Mouse (Mus musculus) MEL (cell line): ENCODE results near the gene Hs3st4. TPM values are rescaled to one million over a fixed set of nuclear protein-coding genes. Genes with fewer than 3 reads are reported as not detected.

Experiments used
- DNase-seq: peaks from one replicate; pipeline ENCODE4 v3.0.0; 2011; ENCODE audit warnings: low read depth, low spot score
- H3K27ac ChIP-seq: 2 replicates; pipeline ENCODE4 v1.5.1; 2012; ENCODE audit warnings: low read depth, mild to moderate bottlenecking, control low read depth, low read length, moderate library complexity; ENCODE audit not compliant: control insufficient read depth
- H3K27me3 ChIP-seq, 2 experiments: fragments of 150-350 bp in 1 of 2; sonication (generic) in 1 of 2; 2 replicates each; pipeline ENCODE4 v1.6.1; 2012; ENCODE audit warnings: low read length in 2 of 2, mild to moderate bottlenecking in 2 of 2, improper control_type of control experiment in 1 of 2, moderate library complexity in 1 of 2; ENCODE audit not compliant: insufficient read depth in 2 of 2, control insufficient read depth in 1 of 2
- H3K36me3 ChIP-seq, 2 experiments: 2 replicates each; pipeline ENCODE4 v1.6.1; 2012 to 2014; ENCODE audit warnings: low read length in 2 of 2, improper control_type of control experiment in 1 of 2, inconsistent platforms in 1 of 2, mild to moderate bottlenecking in 1 of 2; ENCODE audit not compliant: insufficient read depth in 2 of 2, control insufficient read depth in 1 of 2
- H3K4me1 ChIP-seq, 2 experiments: fragments of 150-350 bp in 1 of 2; sonication (generic) in 1 of 2; 2 replicates each; pipeline ENCODE4 v1.6.1; 2012; ENCODE audit warnings: low read length in 2 of 2, improper control_type of control experiment in 1 of 2, mild to moderate bottlenecking in 1 of 2; ENCODE audit not compliant: insufficient read depth in 2 of 2, control insufficient read depth in 1 of 2
- H3K4me3 ChIP-seq, 2 experiments: fragments of 150-350 bp in 1 of 2; sonication (generic) in 1 of 2; 2 replicates each; pipeline ENCODE4 v1.5.1; 2012; ENCODE audit warnings: low read depth in 2 of 2, low read length in 2 of 2, mild to moderate bottlenecking in 2 of 2, moderate library complexity in 2 of 2, control low read depth in 1 of 2, improper control_type of control experiment in 1 of 2; ENCODE audit not compliant: control insufficient read depth in 1 of 2, insufficient read depth in 1 of 2
- H3K79me2 ChIP-seq: 2 replicates; pipeline ENCODE4 v1.6.1; 2012; ENCODE audit warnings: mild to moderate bottlenecking, low read length, moderate library complexity; ENCODE audit not compliant: control insufficient read depth, poor library complexity, insufficient read depth
- H3K9ac ChIP-seq: 2 replicates; pipeline ENCODE4 v1.6.1; 2012; ENCODE audit warnings: low read depth, mild to moderate bottlenecking, control low read depth, low read length, moderate library complexity; ENCODE audit not compliant: control insufficient read depth, poor library complexity, severe bottlenecking
- H3K9me3 ChIP-seq: fragments of 150-350 bp; sonication (generic); replicated peaks from 2 replicates; pipeline ENCODE4 v1.6.1; 2012; ENCODE audit warnings: mild to moderate bottlenecking, low read length, improper control_type of control experiment, moderate library complexity; ENCODE audit not compliant: insufficient read depth
- CTCF ChIP-seq, 3 experiments: IDR thresholded peaks in 2 of 3; conservative IDR thresholded peaks in 1 of 3; 2 replicates each; pipeline ENCODE4 v1.5.1; 2011 to 2012; ENCODE audit warnings: low read length in 3 of 3, low read depth in 2 of 3, mild to moderate bottlenecking in 2 of 3, improper control_type of control experiment in 1 of 3, inconsistent platforms in 1 of 3, mixed read lengths in 1 of 3, moderate library complexity in 1 of 3; ENCODE audit not compliant: control insufficient read depth in 1 of 3, insufficient read depth in 1 of 3, poor library complexity in 1 of 3, severe bottlenecking in 1 of 3
- E2F4 ChIP-seq: IDR thresholded peaks from 2 replicates; pipeline ENCODE4 v1.6.1; 2011; ENCODE audit warnings: low read depth, low read length, improper control_type of control experiment, borderline replicate concordance
- ELF1 ChIP-seq: IDR thresholded peaks from 2 replicates; pipeline ENCODE4 v1.6.1; 2014; ENCODE audit warnings: low read depth, mild to moderate bottlenecking, inconsistent platforms, low read length, improper control_type of control experiment, moderate library complexity
- ETS1 ChIP-seq: IDR thresholded peaks from 2 replicates; pipeline ENCODE4 v1.6.1; 2012; ENCODE audit warnings: low read depth, mild to moderate bottlenecking, inconsistent platforms, low read length, improper control_type of control experiment, moderate library complexity
- GABPA ChIP-seq: IDR thresholded peaks from 2 replicates; pipeline ENCODE4 v1.6.1; 2012; ENCODE audit warnings: low read depth, mild to moderate bottlenecking, inconsistent platforms, low read length, improper control_type of control experiment, moderate library complexity
- GATA1 ChIP-seq: IDR thresholded peaks from 2 replicates; pipeline ENCODE4 v1.6.1; 2011; ENCODE audit warnings: low read depth, low read length, improper control_type of control experiment
- HCFC1 ChIP-seq: IDR thresholded peaks from 2 replicates; pipeline ENCODE4 v1.6.1; 2012; ENCODE audit warnings: low read depth, mild to moderate bottlenecking, inconsistent platforms, low read length, improper control_type of control experiment, moderate library complexity
- JUND ChIP-seq: IDR thresholded peaks from 2 replicates; pipeline ENCODE4 v1.6.1; 2011; ENCODE audit warnings: low read depth, mild to moderate bottlenecking, improper control_type of control experiment, low read length
- KAT2A ChIP-seq: conservative IDR thresholded peaks from 2 replicates; pipeline ENCODE4 v1.6.1; 2012; ENCODE audit warnings: low read depth, low read length, improper control_type of control experiment, inconsistent platforms
- MAX ChIP-seq: IDR thresholded peaks from 2 replicates; pipeline ENCODE4 v1.6.1; 2011; ENCODE audit warnings: low read length, improper control_type of control experiment
- MAZ ChIP-seq: IDR thresholded peaks from 2 replicates; pipeline ENCODE4 v1.6.1; 2012; ENCODE audit warnings: low read depth, mild to moderate bottlenecking, inconsistent platforms, low read length, improper control_type of control experiment
- MEF2A ChIP-seq: IDR thresholded peaks from 2 replicates; pipeline ENCODE4 v1.6.1; 2014; ENCODE audit warnings: low read depth, mild to moderate bottlenecking, inconsistent platforms, low read length, improper control_type of control experiment; ENCODE audit not compliant: poor library complexity, insufficient replicate concordance, severe bottlenecking; ENCODE audit errors: extremely low read depth
- MXI1 ChIP-seq: IDR thresholded peaks from 2 replicates; pipeline ENCODE4 v1.6.1; 2011; ENCODE audit warnings: mild to moderate bottlenecking, low read depth, low read length, improper control_type of control experiment
- MYB ChIP-seq: IDR thresholded peaks from 2 replicates; pipeline ENCODE4 v1.6.1; 2011; ENCODE audit warnings: mild to moderate bottlenecking, low read depth, low read length, improper control_type of control experiment
- NELFE ChIP-seq: IDR thresholded peaks from 2 replicates; pipeline ENCODE4 v1.6.1; 2011; ENCODE audit warnings: low read depth, low read length, improper control_type of control experiment
- POLR2AphosphoS5 ChIP-seq: IDR thresholded peaks from 2 replicates; pipeline ENCODE4 v1.6.1; 2012; ENCODE audit warnings: low read depth, borderline replicate concordance, mild to moderate bottlenecking, inconsistent platforms, low read length, moderate library complexity, mixed read lengths
- RAD21 ChIP-seq: IDR thresholded peaks from 2 replicates; pipeline ENCODE4 v1.6.1; 2011; ENCODE audit warnings: mild to moderate bottlenecking, low read depth, low read length, improper control_type of control experiment
- RCOR1 ChIP-seq: IDR thresholded peaks from 2 replicates; pipeline ENCODE4 v1.6.1; 2012; ENCODE audit warnings: low read depth, mild to moderate bottlenecking, inconsistent platforms, low read length, improper control_type of control experiment
- SMC3 ChIP-seq: IDR thresholded peaks from 2 replicates; pipeline ENCODE4 v1.6.1; 2011; ENCODE audit warnings: low read depth, low read length, improper control_type of control experiment
- ZC3H11A ChIP-seq: IDR thresholded peaks from 2 replicates; pipeline ENCODE4 v1.6.1; 2012; ENCODE audit warnings: low read depth, mild to moderate bottlenecking, inconsistent platforms, low read length, improper control_type of control experiment
- ZKSCAN1 ChIP-seq: IDR thresholded peaks from 2 replicates; pipeline ENCODE4 v1.6.1; 2012; ENCODE audit warnings: low read depth, mild to moderate bottlenecking, inconsistent platforms, low read length, improper control_type of control experiment, moderate library complexity
- ZMIZ1 ChIP-seq: IDR thresholded peaks from 2 replicates; pipeline ENCODE4 v1.6.1; 2012; ENCODE audit warnings: low read depth, mild to moderate bottlenecking, inconsistent platforms, low read length, improper control_type of control experiment, moderate library complexity
- polyA plus RNA-seq, 2 experiments: library from polyadenylated mRNA; stranded (reverse) in 1 of 2; unstranded in 1 of 2; fragments of >175 nt in 1 of 2; fragments of >200 nt in 1 of 2; gene quantifications; 2 replicates each; pipeline versions ENCODE4 v1.2.1 to v1.2.4; 2012; ENCODE audit warnings: low replicate concordance in 2 of 2, low read depth in 1 of 2; ENCODE audit not compliant: insufficient read length in 2 of 2, insufficient read depth in 1 of 2, missing spikeins in 1 of 2
- total RNA-seq: library from RNA; depleted of rRNA; stranded (reverse); fragments of 300-350 nt; gene quantifications from 2 replicates; pipeline ENCODE4 v1.2.3, GENCODE M21; 2012

Gene Hs3st4
- total and polyA plus RNA-seq, 3 experiments = not detected

DNA sequence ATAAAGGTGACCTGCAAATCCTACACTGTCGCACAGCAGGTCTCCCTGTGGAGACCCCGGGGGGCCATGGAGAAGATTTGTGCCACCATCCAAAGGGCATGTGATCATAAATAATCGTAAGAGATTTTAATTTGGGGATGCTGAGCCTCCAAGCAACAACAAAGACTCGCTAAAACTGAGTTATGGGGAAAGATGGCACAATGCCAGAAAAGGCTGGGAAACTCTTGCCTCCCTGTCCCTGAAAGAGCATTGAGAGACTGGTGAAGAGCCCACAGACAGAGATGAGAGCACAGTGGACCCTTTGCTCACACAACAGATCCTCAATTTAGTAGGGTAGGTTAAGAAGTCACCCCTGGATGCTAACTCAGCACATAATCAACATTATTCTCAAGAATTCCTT, 377.2 kb downstream of the Hs3st4 start:
- H3K27ac ChIP-seq = no peak overlapping the region
- no peaks in the 10 kb centered on the region for H3K27me3 ChIP-seq
- DNase-seq = no peak
- no peak overlapping the region for H3K4me3 ChIP-seq
- H3K9ac ChIP-seq = no peak overlapping the region
- no peaks in the 10 kb centered on the region for H3K36me3 ChIP-seq
- no peaks in the 10 kb centered on the region for H3K79me2 ChIP-seq
- H3K9me3 ChIP-seq = no peaks in the 10 kb centered on the region
- H3K4me1 ChIP-seq = no peaks in the 10 kb centered on the region
- TF ChIP-seq MAZ = no peak
- TF ChIP-seq CTCF (IDR thresholded peaks at IDR 0.05 in 2 of 3, conservative IDR thresholded peaks at IDR 0.05 in 1 of 3; ENCODE audit: control insufficient read depth in 1 of 3, insufficient read depth in 1 of 3, low read depth in 2 of 3, low read length in 3 of 3, poor library complexity in 1 of 3, severe bottlenecking in 1 of 3) = no peak
- no peak for TF ChIP-seq E2F4
- TF ChIP-seq RCOR1 = no peak
- no peak for TF ChIP-seq KAT2A
- TF ChIP-seq ZC3H11A = no peak
- TF ChIP-seq, all 39 proteins: peak for 0

DNA sequence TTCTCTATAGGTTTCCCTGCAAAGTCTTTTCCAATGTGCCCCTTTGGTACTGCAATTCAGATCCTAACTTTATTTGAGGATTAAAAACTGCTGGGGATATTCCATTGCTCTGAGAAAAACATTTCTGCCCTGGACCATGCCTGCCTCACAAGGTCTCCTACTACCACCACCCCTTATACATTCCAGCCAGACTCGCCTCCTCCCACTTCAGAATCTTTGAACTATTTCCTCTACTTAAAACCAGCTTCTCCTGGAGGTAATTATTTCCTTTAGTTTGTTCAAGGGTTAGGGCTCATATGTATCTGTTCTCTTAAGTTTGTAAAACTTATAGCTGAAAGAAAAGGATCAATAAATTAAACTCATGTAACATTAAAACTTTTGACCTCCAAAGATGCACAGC, 389.6 kb downstream of the Hs3st4 start:
- Histone ChIP-seq H3K27ac (no peak overlapping the region), H3K27me3 (no peaks in the 10 kb centered on the region), H3K9ac (no peak overlapping the region), H3K4me1 (no peaks in the 10 kb centered on the region), H3K4me3 (no peak overlapping the region), H3K79me2 (no peaks in the 10 kb centered on the region), H3K9me3 (no peaks in the 10 kb centered on the region), H3K36me3 (no peaks in the 10 kb centered on the region)
- DNase-seq = no peak
- TF ChIP-seq ZC3H11A = no peak
- no peak for TF ChIP-seq GABPA
- no peak for TF ChIP-seq GATA1
- TF ChIP-seq ZKSCAN1 = no peak
- TF ChIP-seq MYB = no peak
- no peak for TF ChIP-seq ZMIZ1
- TF ChIP-seq MAX = no peak
- TF ChIP-seq RAD21 = no peak
- no peak for TF ChIP-seq JUND
- TF ChIP-seq MEF2A = no peak
- TF ChIP-seq POLR2AphosphoS5 = no peak
- TF ChIP-seq E2F4 = no peak
- TF ChIP-seq HCFC1 = no peak
- no peak for TF ChIP-seq ETS1
- TF ChIP-seq MXI1 = no peak
- no peak for TF ChIP-seq SMC3
- no peak for TF ChIP-seq NELFE
- TF ChIP-seq ELF1 = no peak
